Mouse (Mus musculus): Measurements from ENCODE around the gene Pcnt. TPM values are rescaled to one million over a fixed set of nuclear protein-coding genes. Genes with fewer than 3 reads are reported as not detected.

Gene Pcnt
- polyA plus RNA-seq (2012; rRNA removed): 31.3 and 35.5 TPM in 2 replicates

- Histone ChIP-seq H3K27me3 (ENCODE audit: control insufficient read depth, insufficient read depth, low read length) (no peaks in the 10 kb centered on the region), H3K4me3 (replicated peaks; ENCODE audit: insufficient read depth, low read depth, low read length) (peak within 1 kb of the TSS; percentile 81), H3K27ac (ENCODE audit: insufficient read depth, low read length) (peak within 1 kb of the TSS; percentile 78), H3K4me1 (ENCODE audit: control insufficient read depth, insufficient read depth, low read length) (no peaks in the 10 kb centered on the region)
- WGBS: under 1% methylated on average over 78 of the region's 78 CpGs
- TF ChIP-seq POLR2A (IDR thresholded peaks at IDR 0.05; ENCODE audit: borderline replicate concordance, insufficient read depth, low read length) (peak; percentile 13; the same call in 1 of the 2 replicates), CTCF (IDR thresholded peaks at IDR 0.05; ENCODE audit: borderline replicate concordance, insufficient read depth, low read depth, low read length) (peak; percentile 62; the same call in 1 of the 2 replicates)
- DNase-seq: peak; percentile 97 to 98
Measured at GRCm38 (mm10) chr10:76442178-76443088, at the start of gene Pcnt. Pcnt (minus strand) TSS chr10:76442786.

- WGBS: 95% methylated on average over 15 of the region's 15 CpGs
- DNase-seq: no peak
- no peak overlapping the region for H3K27ac ChIP-seq (ENCODE audit: insufficient read depth, low read length)
- H3K4me1 ChIP-seq (ENCODE audit: control insufficient read depth, insufficient read depth, low read length): no peaks in the 10 kb centered on the region
- TF ChIP-seq POLR2A (IDR thresholded peaks at IDR 0.05; ENCODE audit: borderline replicate concordance, insufficient read depth, low read length) (no peak), CTCF (IDR thresholded peaks at IDR 0.05; ENCODE audit: borderline replicate concordance, insufficient read depth, low read depth, low read length) (no peak)
- H3K4me3 ChIP-seq (replicated peaks; ENCODE audit: insufficient read depth, low read depth, low read length): no peak overlapping the region
- no peaks in the 10 kb centered on the region for H3K27me3 ChIP-seq (ENCODE audit: control insufficient read depth, insufficient read depth, low read length)
Measured at GRCm38 (mm10) chr10:76489205-76489604, 46.6 kb upstream of the Pcnt start.

- H3K4me3 ChIP-seq (replicated peaks; ENCODE audit: insufficient read depth, low read depth, low read length): no peak overlapping the region
- no peak for DNase-seq
- no peaks in the 10 kb centered on the region for H3K4me1 ChIP-seq (ENCODE audit: control insufficient read depth, insufficient read depth, low read length)
- no peak for TF ChIP-seq CTCF (IDR thresholded peaks at IDR 0.05; ENCODE audit: borderline replicate concordance, insufficient read depth, low read depth, low read length)
- TF ChIP-seq POLR2A (IDR thresholded peaks at IDR 0.05; ENCODE audit: borderline replicate concordance, insufficient read depth, low read length): no peak
- no peaks in the 10 kb centered on the region for H3K27me3 ChIP-seq (ENCODE audit: control insufficient read depth, insufficient read depth, low read length)
- 95% methylated on average over 8 of the region's 8 CpGs for WGBS
- H3K27ac ChIP-seq (ENCODE audit: insufficient read depth, low read length): no peak overlapping the region
Measured at GRCm38 (mm10) chr10:76488265-76488664, 45.7 kb upstream of the Pcnt start.

GRCm38 (mm10) chr10:76486302-76486701, 43.7 kb upstream of the Pcnt start:
- no peaks in the 10 kb centered on the region for H3K4me1 ChIP-seq (ENCODE audit: control insufficient read depth, insufficient read depth, low read length)
- no peak overlapping the region for H3K27ac ChIP-seq (ENCODE audit: insufficient read depth, low read length)
- 96% methylated on average over 2 of the region's 2 CpGs for WGBS
- H3K27me3 ChIP-seq (ENCODE audit: control insufficient read depth, insufficient read depth, low read length): no peaks in the 10 kb centered on the region
- no peak overlapping the region for H3K4me3 ChIP-seq (replicated peaks; ENCODE audit: insufficient read depth, low read depth, low read length)
- no peak for DNase-seq
- no peak for TF ChIP-seq POLR2A (IDR thresholded peaks at IDR 0.05; ENCODE audit: borderline replicate concordance, insufficient read depth, low read length)
- TF ChIP-seq CTCF (IDR thresholded peaks at IDR 0.05; ENCODE audit: borderline replicate concordance, insufficient read depth, low read depth, low read length): no peak

- no peak for TF ChIP-seq POLR2A (IDR thresholded peaks at IDR 0.05; ENCODE audit: borderline replicate concordance, insufficient read depth, low read length)
- TF ChIP-seq CTCF (IDR thresholded peaks at IDR 0.05; ENCODE audit: borderline replicate concordance, insufficient read depth, low read depth, low read length): no peak
- 94% methylated on average over 6 of the region's 6 CpGs for WGBS
- no peaks in the 10 kb centered on the region for H3K27me3 ChIP-seq (ENCODE audit: control insufficient read depth, insufficient read depth, low read length)
- no peak for DNase-seq
- no peak overlapping the region for H3K27ac ChIP-seq (ENCODE audit: insufficient read depth, low read length)
- no peak overlapping the region for H3K4me3 ChIP-seq (replicated peaks; ENCODE audit: insufficient read depth, low read depth, low read length)
- H3K4me1 ChIP-seq (ENCODE audit: control insufficient read depth, insufficient read depth, low read length): no peaks in the 10 kb centered on the region
Measured at GRCm38 (mm10) chr10:76481480-76481879, 38.9 kb upstream of the Pcnt start.

- Histone ChIP-seq H3K4me1 (ENCODE audit: control insufficient read depth, insufficient read depth, low read length) (no peaks in the 10 kb centered on the region), H3K4me3 (replicated peaks; ENCODE audit: insufficient read depth, low read depth, low read length) (no peak overlapping the region), H3K27ac (ENCODE audit: insufficient read depth, low read length) (no peak overlapping the region), H3K27me3 (ENCODE audit: control insufficient read depth, insufficient read depth, low read length) (no peaks in the 10 kb centered on the region)
- no peak for DNase-seq
- 93% methylated on average over 13 of the region's 13 CpGs for WGBS
- TF ChIP-seq POLR2A (IDR thresholded peaks at IDR 0.05; ENCODE audit: borderline replicate concordance, insufficient read depth, low read length): no peak
- TF ChIP-seq CTCF (IDR thresholded peaks at IDR 0.05; ENCODE audit: borderline replicate concordance, insufficient read depth, low read depth, low read length): no peak
Measured at GRCm38 (mm10) chr10:76480851-76481250, 38.3 kb upstream of the Pcnt start.

- peaks cover 6% of the 10 kb centered on the region; the same call in 1 of the 2 replicates for H3K4me1 ChIP-seq (ENCODE audit: control insufficient read depth, insufficient read depth, low read length)
- H3K4me3 ChIP-seq (replicated peaks; ENCODE audit: insufficient read depth, low read depth, low read length): no peak overlapping the region
- no peaks in the 10 kb centered on the region for H3K27me3 ChIP-seq (ENCODE audit: control insufficient read depth, insufficient read depth, low read length)
- TF ChIP-seq CTCF (IDR thresholded peaks at IDR 0.05; ENCODE audit: borderline replicate concordance, insufficient read depth, low read depth, low read length): no peak
- no peak for TF ChIP-seq POLR2A (IDR thresholded peaks at IDR 0.05; ENCODE audit: borderline replicate concordance, insufficient read depth, low read length)
- no peak overlapping the region for H3K27ac ChIP-seq (ENCODE audit: insufficient read depth, low read length)
- no peak for DNase-seq
- 88% methylated on average over 5 of the region's 5 CpGs for WGBS
Measured at GRCm38 (mm10) chr10:76473759-76474158, 31.2 kb upstream of the Pcnt start.
